Mouse (Mus musculus) hindbrain, embryonic 16.5 days (tissue): ENCODE measurements around the gene Psmd11. TPM values are rescaled to one million over a fixed set of nuclear protein-coding genes. Genes with fewer than 3 reads are reported as not detected.

Experiments used
- ATAC-seq: fragments of 200-750 bp; cut with Nextera tagmentation; 2 replicates; pipeline ENCODE4 v1.8.0; 2017; ENCODE audit warnings: moderate TSS enrichment, moderate library complexity
- H3K27ac ChIP-seq: fragments of 300-500 bp; sonication (generic); 2 replicates; pipeline ENCODE4 v1.5.1; 2014; ENCODE audit warnings: low read depth, mild to moderate bottlenecking, control low read depth, low read length, moderate library complexity
- H3K27me3 ChIP-seq: fragments of 300-500 bp; sonication (generic); replicated peaks from 2 replicates; pipeline ENCODE4 v1.6.1; 2014; ENCODE audit warnings: low read length; ENCODE audit not compliant: control insufficient read depth, insufficient read depth
- H3K36me3 ChIP-seq: fragments of 300-500 bp; sonication (generic); 2 replicates; pipeline ENCODE4 v1.6.1; 2014; ENCODE audit warnings: mild to moderate bottlenecking, low read length, moderate library complexity, mixed read lengths; ENCODE audit not compliant: control insufficient read depth, insufficient read depth
- H3K4me1 ChIP-seq: fragments of 300-500 bp; sonication (generic); 2 replicates; pipeline ENCODE4 v1.6.1; 2014; ENCODE audit warnings: low read depth, low read length; ENCODE audit not compliant: control insufficient read depth, insufficient read depth
- H3K4me2 ChIP-seq: fragments of 300-500 bp; sonication (generic); 2 replicates; pipeline ENCODE4 v1.6.1; 2014; ENCODE audit warnings: mild to moderate bottlenecking, low read length, control low read depth, moderate library complexity
- H3K4me3 ChIP-seq: fragments of 300-500 bp; sonication (generic); 2 replicates; pipeline ENCODE4 v1.5.1; 2014; ENCODE audit warnings: mild to moderate bottlenecking, low read length, control low read depth, moderate library complexity
- H3K9ac ChIP-seq: fragments of 300-500 bp; sonication (generic); 2 replicates; pipeline ENCODE4 v1.6.1; 2014; ENCODE audit warnings: low read depth, mild to moderate bottlenecking, control low read depth, low read length, moderate library complexity
- H3K9me3 ChIP-seq: fragments of 300-500 bp; sonication (generic); 2 replicates; pipeline ENCODE4 v1.6.1; 2014; ENCODE audit warnings: mild to moderate bottlenecking, low read length, moderate library complexity; ENCODE audit not compliant: control insufficient read depth
- WGBS: fragments of 180-500 bp; shearing (Covaris S2); extraction: QIAGEN DNeasy Blood & Tissue Kit; methylation state at CpG from one replicate; pipeline ENCODE4 v1.1.7; 2014; 5-methylcytosine and 5-hydroxymethylcytosine counted together
- polyA plus RNA-seq: library from polyadenylated mRNA; unstranded; fragments of >200 nt; fragmentation: Nextera tagmentation; extraction: Ambion mirVana; gene quantifications from 2 replicates; pipeline ENCODE4 v1.2.1, GENCODE M21; 2015

The Psmd11 gene
- polyA plus RNA-seq, 1 experiment from 2014 or later, result 275 TPM

GRCm38 (mm10) chr11:80518421-80519367, 90.3 kb downstream of the Psmd11 start:
- peak overlapping the region; percentile 76 for H3K27ac ChIP-seq
- 7% methylated on average over 9 of the region's 9 CpGs for WGBS
- ATAC-seq, result peak; percentile 97
- no peaks in the 10 kb centered on the region for H3K9me3 ChIP-seq
- 0 out of 2 replicates have a peak overlapping the region, but pooled peaks have one; percentile 2 for H3K9ac ChIP-seq
- H3K4me1 ChIP-seq, result peaks cover 34% of the 10 kb centered on the region
- H3K4me3 ChIP-seq, result no peak overlapping the region
- H3K36me3 ChIP-seq, result no peaks in the 10 kb centered on the region
- H3K27me3 ChIP-seq, result no peaks in the 10 kb centered on the region
- peak overlapping the region; percentile 8; the same call in 1 of the 2 replicates for H3K4me2 ChIP-seq

DNA sequence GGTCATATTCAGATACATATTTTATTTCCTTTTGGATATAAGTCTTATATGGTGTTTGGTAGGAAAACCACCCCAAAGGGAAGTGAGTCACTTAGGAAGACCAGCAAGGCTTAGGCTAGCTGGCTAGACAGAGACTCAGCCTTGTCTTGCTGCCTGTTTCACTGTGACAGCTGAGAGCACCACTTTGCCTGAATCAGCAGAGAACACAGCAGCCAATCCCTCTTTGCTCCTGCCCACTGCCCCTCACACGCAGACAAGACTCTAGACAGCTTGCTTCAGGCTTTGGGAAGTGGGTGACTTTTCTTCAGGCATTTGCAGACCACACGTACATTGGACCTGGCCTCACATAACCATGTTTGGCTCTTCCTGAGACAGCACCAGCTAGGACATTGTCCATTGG, 92.7 kb downstream of the Psmd11 start:
- H3K4me2 ChIP-seq, result no peak overlapping the region
- ATAC-seq, result no peak

More for the DNA sequence above, 92.7 kb downstream of the Psmd11 start:
- H3K9me3 ChIP-seq, result no peaks in the 10 kb centered on the region
- H3K4me3 ChIP-seq, result no peak overlapping the region
- WGBS, result 65% methylated on average over 2 of the region's 2 CpGs
- H3K27ac ChIP-seq, result no peak overlapping the region
- no peaks in the 10 kb centered on the region for H3K27me3 ChIP-seq
- H3K9ac ChIP-seq, result no peak overlapping the region
- H3K36me3 ChIP-seq, result no peaks in the 10 kb centered on the region
- H3K4me1 ChIP-seq, result peaks cover 22% of the 10 kb centered on the region

Other genes starting within 250 kb of the Psmd11 start
- 4.6 and 4.9 TPM in 2 replicates for gene Rnf135, start 244.8 kb upstream of the Psmd11 start, polyA plus RNA-seq
- 66.9 and 69.9 TPM in 2 replicates for gene Rhot1, start 219.6 kb upstream of the Psmd11 start, polyA plus RNA-seq
- 4.2 and 4.7 TPM in 2 replicates for gene Rhbdl3, start 127.7 kb upstream of the Psmd11 start, polyA plus RNA-seq
- 36.9 and 41.1 TPM in 2 replicates for gene 5730455P16Rik, start 50.6 kb upstream of the Psmd11 start, polyA plus RNA-seq
- gene Zfp207, start 45.3 kb upstream of the Psmd11 start, polyA plus RNA-seq, result 159 and 176 TPM in 2 replicates
- 77.3 and 81.1 TPM in 2 replicates for gene Cdk5r1, start 48.4 kb downstream of the Psmd11 start, polyA plus RNA-seq